Mouse (Mus musculus) liver, adult 2 months (tissue): ENCODE results near the gene Mnat1. TPM values are rescaled to one million over a fixed set of nuclear protein-coding genes. Genes with fewer than 3 reads are reported as not detected.

Experiments
- DNase-seq: peaks from one replicate; pipeline ENCODE4 v3.0.0-alpha.2; 2011; ENCODE audit warnings: low read depth, low spot score; ENCODE audit errors: extremely low read depth
- H3K27ac ChIP-seq: fragments of 200-500 bp; replicated peaks from 2 replicates; pipeline ENCODE4 v1.5.1; 2012; ENCODE audit warnings: low read depth, mild to moderate bottlenecking, control low read depth, inconsistent platforms, low read length; ENCODE audit not compliant: insufficient read depth
- H3K27me3 ChIP-seq: fragments of 200-500 bp; 2 replicates; pipeline ENCODE4 v1.6.1; 2012; ENCODE audit warnings: mild to moderate bottlenecking, moderate library complexity, low read length, inconsistent platforms; ENCODE audit not compliant: control insufficient read depth, insufficient read depth
- H3K36me3 ChIP-seq: fragments of 200-500 bp; 2 replicates; pipeline ENCODE4 v1.6.1; 2012; ENCODE audit warnings: low read length, inconsistent platforms; ENCODE audit not compliant: control insufficient read depth, insufficient read depth
- H3K4me1 ChIP-seq: fragments of 200-500 bp; 2 replicates; pipeline ENCODE4 v1.6.1; 2011; ENCODE audit warnings: low read length; ENCODE audit not compliant: control insufficient read depth, insufficient read depth
- H3K4me3 ChIP-seq: fragments of 200-500 bp; 2 replicates; pipeline ENCODE4 v1.5.1; 2011; ENCODE audit warnings: low read depth, mild to moderate bottlenecking, control low read depth, low read length, moderate library complexity; ENCODE audit not compliant: insufficient read depth
- H3K79me2 ChIP-seq: fragments of 200-500 bp; 2 replicates; pipeline ENCODE4 v1.6.1; 2012; ENCODE audit warnings: inconsistent platforms, mild to moderate bottlenecking, low read length, moderate library complexity; ENCODE audit not compliant: control insufficient read depth, insufficient read depth
- H3K9ac ChIP-seq: fragments of 200-500 bp; 2 replicates; pipeline ENCODE4 v1.6.1; 2012; ENCODE audit warnings: low read depth, mild to moderate bottlenecking, control low read depth, inconsistent platforms, low read length
- CTCF ChIP-seq: fragments of 200-500 bp; IDR thresholded peaks from 2 replicates; pipeline ENCODE4 v1.5.1; 2011; ENCODE audit warnings: low read depth, low read length, control low read depth
- POLR2A ChIP-seq: fragments of 200-500 bp; IDR thresholded peaks from 2 replicates; pipeline ENCODE4 v1.6.1; 2011; ENCODE audit warnings: low read length, control low read depth; ENCODE audit not compliant: insufficient read depth; ENCODE audit errors: extremely low read depth
- WGBS: fragments of 180-500 bp; shearing (Covaris S2); methylation state at CpG from one replicate; pipeline ENCODE4 v1.1.7; 2018; 5-methylcytosine and 5-hydroxymethylcytosine counted together
- polyA plus RNA-seq: library from polyadenylated mRNA; depleted of rRNA; stranded (reverse); fragments of >200 nt; gene quantifications from 2 replicates; pipeline ENCODE4 v1.2.3, GENCODE M21; 2012
- total RNA-seq: library from RNA; depleted of rRNA; stranded (reverse); fragments of >200 nt; gene quantifications from 2 replicates; pipeline ENCODE4 v1.2.3, GENCODE M21; 2014

Gene Mnat1
- total and polyA plus RNA-seq, 2 experiments: 3.4 to 10.6 TPM

DNA sequence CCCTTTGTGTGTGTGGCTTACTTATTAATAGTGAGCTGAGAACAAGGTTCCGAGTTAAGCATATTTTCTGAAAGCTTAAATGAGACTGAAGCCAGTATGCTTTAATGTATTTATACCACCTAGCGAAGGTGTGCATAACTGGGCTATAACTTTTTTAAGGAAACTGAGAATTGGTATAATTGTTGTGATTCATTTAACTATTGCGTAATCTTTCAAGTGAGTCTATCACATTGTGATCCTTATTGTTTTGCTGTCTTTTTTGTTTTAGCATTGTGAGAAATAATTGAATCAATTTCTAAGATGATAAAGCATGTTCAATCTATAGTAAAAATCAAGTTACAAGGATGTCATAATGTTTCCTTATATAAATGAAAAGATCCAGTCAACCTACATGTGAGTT is 104.9 kb downstream of the Mnat1 start:
- H3K9ac ChIP-seq: no peak overlapping the region
- TF ChIP-seq CTCF (no peak), POLR2A (no peak)
- no peaks in the 10 kb centered on the region for H3K27me3 ChIP-seq
- H3K36me3 ChIP-seq: no peaks in the 10 kb centered on the region
- 98% methylated on average over 3 of the region's 3 CpGs for WGBS
- no peaks in the 10 kb centered on the region for H3K4me1 ChIP-seq
- H3K4me3 ChIP-seq: no peak overlapping the region
- H3K27ac ChIP-seq: no peak overlapping the region
- DNase-seq: no peak
- H3K79me2 ChIP-seq: no peaks in the 10 kb centered on the region

DNA sequence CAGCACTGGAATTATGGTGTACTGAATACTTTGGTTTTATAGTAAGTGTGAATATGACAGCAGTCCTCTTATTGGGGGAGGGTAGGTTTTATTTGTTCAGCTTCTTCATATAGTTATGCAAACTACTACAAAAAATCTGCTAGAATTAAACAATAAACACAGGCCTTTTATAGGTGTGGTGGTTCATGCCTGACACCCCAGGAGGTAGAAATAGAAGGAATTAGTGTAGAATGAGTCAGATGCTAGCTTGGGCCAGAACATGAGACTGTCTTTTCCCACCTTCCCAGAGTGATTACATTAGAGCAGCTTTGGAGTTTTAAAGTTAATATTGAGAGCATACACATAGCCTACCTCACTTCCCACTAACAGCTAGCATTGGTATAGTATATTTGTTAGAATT is 106.7 kb downstream of the Mnat1 start:
- no peak for DNase-seq
- no peak for TF ChIP-seq CTCF
- TF ChIP-seq POLR2A: no peak
- no peak overlapping the region for H3K9ac ChIP-seq
- H3K4me3 ChIP-seq: no peak overlapping the region
- H3K27me3 ChIP-seq: no peaks in the 10 kb centered on the region
- no peaks in the 10 kb centered on the region for H3K79me2 ChIP-seq
- no peaks in the 10 kb centered on the region for H3K4me1 ChIP-seq
- H3K27ac ChIP-seq: no peak overlapping the region
- H3K36me3 ChIP-seq: no peaks in the 10 kb centered on the region

DNA sequence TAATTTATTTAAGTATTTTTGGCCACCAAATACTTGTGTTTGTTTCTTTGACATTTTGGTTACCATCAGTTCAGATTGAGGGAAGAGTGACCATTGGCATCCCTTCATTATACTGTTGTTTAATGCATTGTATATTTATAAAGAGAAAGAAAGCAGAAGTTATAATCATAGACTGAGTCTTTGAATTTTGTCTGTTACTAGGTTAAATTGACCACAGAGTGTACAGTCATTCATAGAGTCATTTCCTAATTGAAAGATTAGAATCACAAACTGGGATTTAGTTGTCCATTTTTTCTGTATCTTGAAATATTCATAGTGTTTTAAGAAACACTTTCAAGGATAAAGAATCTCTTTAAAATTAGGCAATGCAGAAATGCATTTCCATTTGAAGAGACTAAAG is 108.0 kb downstream of the Mnat1 start:
- Histone ChIP-seq H3K27me3 (no peaks in the 10 kb centered on the region), H3K79me2 (no peaks in the 10 kb centered on the region), H3K9ac (no peak overlapping the region), H3K27ac (no peak overlapping the region), H3K4me3 (no peak overlapping the region), H3K4me1 (no peaks in the 10 kb centered on the region), H3K36me3 (no peaks in the 10 kb centered on the region)
- TF ChIP-seq POLR2A: no peak
- no peak for TF ChIP-seq CTCF
- DNase-seq: no peak

DNA sequence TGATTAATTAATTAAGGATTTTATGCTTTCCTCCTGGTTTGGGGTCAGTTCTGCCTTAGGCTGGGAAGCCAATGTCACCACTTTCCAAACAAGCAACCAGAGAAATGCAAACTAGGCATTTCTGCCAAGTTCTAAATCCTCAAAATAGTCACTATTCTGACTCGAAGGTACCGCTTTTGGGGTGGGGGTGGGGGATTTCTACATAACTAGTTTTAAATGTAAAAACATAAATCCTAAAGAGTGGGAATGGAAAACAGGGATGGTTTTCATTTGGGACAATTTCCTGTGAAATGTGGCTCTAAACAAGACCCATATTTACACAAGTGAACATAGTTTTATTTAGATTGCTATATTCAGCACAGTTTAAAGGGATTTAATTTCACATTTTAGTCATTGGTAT is 109.1 kb downstream of the Mnat1 start:
- H3K27me3 ChIP-seq: no peaks in the 10 kb centered on the region
- H3K4me1 ChIP-seq: no peaks in the 10 kb centered on the region
- no peak overlapping the region for H3K4me3 ChIP-seq
- no peaks in the 10 kb centered on the region for H3K79me2 ChIP-seq
- H3K9ac ChIP-seq: no peak overlapping the region
- no peaks in the 10 kb centered on the region for H3K36me3 ChIP-seq
- WGBS: 60% methylated on average over 2 of the region's 2 CpGs
- H3K27ac ChIP-seq: no peak overlapping the region
- DNase-seq: no peak
- TF ChIP-seq POLR2A: no peak
- no peak for TF ChIP-seq CTCF

DNA sequence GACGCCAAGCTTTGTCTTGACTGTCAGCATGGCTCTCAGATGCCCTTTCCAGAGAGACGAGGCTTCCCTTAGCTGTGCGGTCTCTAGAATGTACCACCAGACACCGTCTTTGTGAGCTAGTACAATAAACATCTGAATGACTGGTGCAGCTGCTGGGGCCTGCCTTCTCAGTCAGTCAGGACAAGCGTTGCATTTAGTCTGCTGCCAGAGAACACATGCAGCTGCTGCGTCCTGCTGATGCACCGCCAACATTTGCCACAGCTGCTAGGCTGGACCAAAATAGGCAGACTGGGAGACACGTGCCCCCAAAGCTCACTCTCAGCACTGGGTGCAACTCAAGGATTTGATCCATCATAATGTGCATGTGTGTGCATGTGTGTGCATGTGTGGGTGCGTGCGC is 118.4 kb downstream of the Mnat1 start:
- Histone ChIP-seq H3K79me2 (no peaks in the 10 kb centered on the region), H3K4me1 (no peaks in the 10 kb centered on the region), H3K27me3 (no peaks in the 10 kb centered on the region), H3K27ac (no peak overlapping the region), H3K4me3 (no peak overlapping the region), H3K9ac (no peak overlapping the region), H3K36me3 (no peaks in the 10 kb centered on the region)
- no peak for DNase-seq
- WGBS: 96% methylated on average over 10 of the region's 10 CpGs
- no peak for TF ChIP-seq POLR2A
- TF ChIP-seq CTCF: no peak

DNA sequence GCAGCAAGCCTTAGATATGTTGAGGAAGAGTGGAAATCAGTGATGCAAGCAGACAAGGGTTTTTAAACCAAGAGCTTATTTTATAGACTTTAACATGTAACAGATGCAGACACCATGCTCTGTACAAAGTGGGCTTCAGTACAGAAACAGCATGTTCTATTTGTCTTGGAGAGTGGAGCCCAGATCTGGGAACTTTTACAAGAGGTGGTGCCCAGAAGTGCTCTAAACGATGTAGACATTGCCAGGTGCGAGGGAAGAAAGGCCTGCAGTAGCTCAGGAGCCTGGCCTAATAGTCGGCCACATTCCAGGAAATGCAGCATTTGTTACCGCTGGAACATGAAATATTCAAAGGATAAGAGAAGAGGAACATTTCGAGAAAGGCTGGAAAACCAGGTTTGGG is 122.2 kb downstream of the Mnat1 start:
- H3K4me3 ChIP-seq: no peak overlapping the region
- DNase-seq: no peak
- H3K36me3 ChIP-seq: no peaks in the 10 kb centered on the region
- WGBS: 85% methylated on average over 5 of the region's 5 CpGs
- H3K9ac ChIP-seq: no peak overlapping the region
- H3K4me1 ChIP-seq: no peaks in the 10 kb centered on the region
- H3K79me2 ChIP-seq: no peaks in the 10 kb centered on the region
- TF ChIP-seq POLR2A: no peak
- TF ChIP-seq CTCF: no peak
- no peak overlapping the region for H3K27ac ChIP-seq
- no peaks in the 10 kb centered on the region for H3K27me3 ChIP-seq
